Mouse (Mus musculus): ENCODE results near the gene Rexo1. TPM values are rescaled to one million over a fixed set of nuclear protein-coding genes. Genes with fewer than 3 reads are reported as not detected.

Rexo1 gene
- polyA plus RNA-seq, 1 experiment from 2014 or later, result 34.5 TPM

DNA sequence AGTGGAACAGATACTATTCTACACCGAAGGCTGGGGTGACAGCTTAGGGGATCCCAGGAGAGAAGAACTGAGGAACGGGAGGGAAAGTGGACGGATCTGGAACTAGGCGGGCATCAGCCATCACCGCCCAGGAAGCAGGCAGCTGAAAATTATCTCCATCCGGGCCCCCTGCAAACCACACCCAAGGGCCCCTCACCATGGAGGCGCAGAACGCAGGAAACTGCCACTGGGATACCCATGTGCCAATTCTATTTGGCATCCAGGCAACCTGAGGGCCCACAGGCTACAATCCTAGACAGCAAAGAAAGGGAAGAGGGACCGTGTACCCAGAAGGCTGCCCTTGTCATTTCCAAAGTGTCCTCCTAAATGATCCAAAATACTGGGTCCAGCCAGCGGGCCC is 9.1 kb upstream of the Rexo1 start:
- Histone ChIP-seq H3K27ac (ENCODE audit: low read depth) (peak overlapping the region; percentile 36; the same call in 1 of the 2 replicates), H3K4me3 (ENCODE audit: low read depth, low read length) (peak overlapping the region; percentile 18; the same call in 1 of the 2 replicates), H3K4me1 (ENCODE audit: insufficient read depth) (peaks cover 24% of the 10 kb centered on the region), H3K27me3 (ENCODE audit: insufficient read depth, low read length) (no peaks in the 10 kb centered on the region), H3K36me3 (ENCODE audit: insufficient read depth) (peaks cover 16% of the 10 kb centered on the region), H3K4me2 (peak overlapping the region; percentile 52), H3K9me3 (ENCODE audit: low read depth, low read length) (no peaks in the 10 kb centered on the region), H3K9ac (peak overlapping the region; percentile 46; the same call in 1 of the 2 replicates)
- DNase-seq, result no peak
- whole genome bisulfite sequencing, result 82% methylated on average over 10 of the region's 10 CpGs
- no peak for ATAC-seq (ENCODE audit: insufficient read depth)
- no peak for TF ChIP-seq CTCF (IDR thresholded peaks at IDR 0.05; ENCODE audit: low read depth)

DNA sequence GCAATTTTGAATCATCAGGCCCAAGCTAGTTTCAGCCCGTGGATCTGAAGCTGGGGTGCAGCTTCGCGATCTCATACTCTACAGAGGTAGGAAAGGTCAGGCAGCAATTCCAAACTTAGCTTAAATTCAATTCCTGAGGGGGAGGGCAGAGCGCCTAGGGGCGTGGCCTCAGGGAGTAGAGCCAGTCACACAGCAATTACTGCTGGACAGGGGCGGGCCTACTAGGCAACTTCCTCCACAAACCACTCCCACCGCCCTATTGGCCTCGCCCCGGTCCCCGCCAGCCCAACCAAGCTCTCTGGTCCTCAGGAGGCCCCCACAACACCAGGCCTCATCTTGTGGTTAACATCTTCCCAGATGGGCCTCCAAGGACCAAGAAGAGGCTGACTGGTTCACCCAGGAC is 8.3 kb upstream of the Rexo1 start:
- Histone ChIP-seq H3K4me2 (peak overlapping the region; percentile 52), H3K4me1 (ENCODE audit: insufficient read depth) (peaks cover 24% of the 10 kb centered on the region), H3K27me3 (ENCODE audit: insufficient read depth, low read length) (no peaks in the 10 kb centered on the region), H3K9me3 (ENCODE audit: low read depth, low read length) (no peaks in the 10 kb centered on the region), H3K36me3 (ENCODE audit: insufficient read depth) (peaks cover 16% of the 10 kb centered on the region), H3K9ac (no peak overlapping the region), H3K27ac (ENCODE audit: low read depth) (peak overlapping the region; percentile 45; the same call in 1 of the 2 replicates), H3K4me3 (ENCODE audit: low read depth, low read length) (peak overlapping the region; percentile 18; the same call in 1 of the 2 replicates)
- DNase-seq, result peak; percentile 59
- no peak for ATAC-seq (ENCODE audit: insufficient read depth)
- TF ChIP-seq CTCF (IDR thresholded peaks at IDR 0.05; ENCODE audit: low read depth), result no peak
- 35% methylated on average over 10 of the region's 10 CpGs for WGBS

DNA sequence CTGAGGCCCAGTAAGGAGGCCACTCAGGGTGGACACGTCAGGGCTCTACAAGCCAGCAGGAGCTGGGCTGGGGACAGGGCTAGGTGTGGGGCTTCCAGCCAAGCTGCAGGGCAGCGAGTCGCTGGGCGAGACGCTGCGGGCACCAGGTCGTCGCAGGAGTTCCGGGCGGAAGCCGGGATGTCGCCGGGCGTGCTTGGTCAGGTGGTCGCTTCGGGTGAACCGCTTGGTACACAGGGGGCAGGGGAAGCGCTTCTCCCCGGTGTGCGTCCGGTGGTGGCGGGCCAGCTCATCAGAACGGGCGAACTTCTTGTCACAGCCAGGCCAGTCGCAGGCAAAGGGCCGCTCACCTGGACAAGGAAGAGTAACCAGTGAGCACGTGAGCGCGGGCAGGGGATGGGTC is 7.5 kb upstream of the Rexo1 start:
- Histone ChIP-seq H3K9me3 (ENCODE audit: low read depth, low read length) (no peaks in the 10 kb centered on the region), H3K27me3 (ENCODE audit: insufficient read depth, low read length) (no peaks in the 10 kb centered on the region), H3K9ac (no peak overlapping the region), H3K36me3 (ENCODE audit: insufficient read depth) (peaks cover 16% of the 10 kb centered on the region), H3K4me2 (no peak overlapping the region), H3K27ac (ENCODE audit: low read depth) (no peak overlapping the region), H3K4me3 (ENCODE audit: low read depth, low read length) (no peak overlapping the region), H3K4me1 (ENCODE audit: insufficient read depth) (peaks cover 19% of the 10 kb centered on the region)
- 94% methylated on average over 29 of the region's 29 CpGs for WGBS
- DNase-seq, result no peak
- ATAC-seq (ENCODE audit: insufficient read depth), result no peak
- no peak for TF ChIP-seq CTCF (IDR thresholded peaks at IDR 0.05; ENCODE audit: low read depth)

DNA sequence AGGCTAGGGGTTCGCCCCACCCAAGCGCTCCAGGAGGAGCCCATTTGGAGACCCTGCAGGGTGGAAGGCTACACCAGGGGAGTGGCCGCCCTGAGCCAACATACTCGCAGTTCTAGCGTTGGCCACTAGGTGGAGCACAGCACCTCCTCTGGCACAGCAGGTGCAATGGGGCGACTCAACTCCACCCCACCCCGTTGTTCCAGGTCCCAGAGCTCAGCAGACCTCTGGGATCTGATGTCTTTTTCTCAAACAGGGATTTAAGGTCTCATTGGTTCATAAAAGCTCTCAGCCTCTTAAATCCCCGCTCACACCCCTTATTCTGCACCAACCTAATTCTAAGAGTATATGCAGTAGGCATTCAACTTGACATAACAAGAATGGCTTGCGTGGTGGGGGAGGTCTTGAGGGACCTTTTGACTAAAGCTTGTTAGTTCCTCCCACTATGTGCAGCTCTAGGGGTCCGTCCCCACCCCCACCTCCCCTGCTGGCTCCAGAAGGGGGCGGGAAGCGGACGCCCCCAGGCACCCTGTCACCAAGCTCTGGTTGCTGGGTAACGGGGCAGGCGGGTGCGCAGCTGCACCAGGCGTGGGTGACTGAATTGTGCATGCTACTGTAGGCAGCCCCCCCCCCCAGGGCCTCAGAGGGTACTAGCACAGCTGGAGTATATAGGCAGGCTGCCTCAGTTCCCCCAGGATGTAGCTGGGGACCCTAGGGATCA is 5.2 kb upstream of the Rexo1 start:
- H3K27me3 ChIP-seq (ENCODE audit: insufficient read depth, low read length), result no peaks in the 10 kb centered on the region
- H3K9ac ChIP-seq, result no peak overlapping the region
- peak; percentile 90 for DNase-seq
- no peaks in the 10 kb centered on the region for H3K9me3 ChIP-seq (ENCODE audit: low read depth, low read length)
- H3K36me3 ChIP-seq (ENCODE audit: insufficient read depth), result peaks cover 16% of the 10 kb centered on the region
- peak; percentile 19; the same call in 1 of the 2 replicates for ATAC-seq (ENCODE audit: insufficient read depth)
- peaks cover 22% of the 10 kb centered on the region for H3K4me1 ChIP-seq (ENCODE audit: insufficient read depth)
- TF ChIP-seq CTCF (IDR thresholded peaks at IDR 0.05; ENCODE audit: low read depth), result peak; percentile 96
- H3K4me3 ChIP-seq (ENCODE audit: low read depth, low read length), result no peak overlapping the region
- no peak overlapping the region for H3K27ac ChIP-seq (ENCODE audit: low read depth)
- H3K4me2 ChIP-seq, result no peak overlapping the region
- WGBS, result 25% methylated on average over 17 of the region's 17 CpGs

DNA sequence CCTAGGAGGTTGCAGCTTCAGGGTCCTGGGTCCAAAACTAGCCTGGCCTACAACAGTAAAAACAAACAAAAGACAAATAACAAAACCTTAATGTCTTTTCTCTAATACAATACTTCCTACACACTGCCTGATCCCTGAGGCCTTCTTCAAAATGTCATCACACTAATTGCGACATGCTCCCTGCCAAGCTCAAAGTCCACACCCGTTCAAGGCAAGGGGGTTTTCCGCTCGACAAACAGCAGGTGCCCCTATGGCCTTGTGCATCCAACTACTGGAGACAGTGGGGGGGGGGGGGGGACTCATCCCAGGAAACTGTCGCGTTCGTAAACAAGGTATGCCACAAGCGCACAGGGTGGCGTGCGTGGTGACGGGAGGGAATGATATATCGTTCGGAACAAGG is 739 bp downstream of the Rexo1 start:
- Histone ChIP-seq H3K4me1 (ENCODE audit: insufficient read depth) (peaks cover 10% of the 10 kb centered on the region), H3K27ac (ENCODE audit: low read depth) (peak overlapping the region; percentile 94; the same call in 1 of the 2 replicates), H3K4me3 (ENCODE audit: low read depth, low read length) (peak overlapping the region; percentile 99), H3K4me2 (peak overlapping the region; percentile 96), H3K36me3 (ENCODE audit: insufficient read depth) (peaks cover 2% of the 10 kb centered on the region; the same call in 1 of the 2 replicates), H3K9me3 (ENCODE audit: low read depth, low read length) (no peaks in the 10 kb centered on the region), H3K27me3 (ENCODE audit: insufficient read depth, low read length) (no peaks in the 10 kb centered on the region), H3K9ac (peak overlapping the region; percentile 97)
- DNase-seq (no peak), ATAC-seq (ENCODE audit: insufficient read depth) (no peak)
- TF ChIP-seq CTCF (IDR thresholded peaks at IDR 0.05; ENCODE audit: low read depth), result no peak
- 0% methylated on average over 13 of the region's 13 CpGs for WGBS

DNA sequence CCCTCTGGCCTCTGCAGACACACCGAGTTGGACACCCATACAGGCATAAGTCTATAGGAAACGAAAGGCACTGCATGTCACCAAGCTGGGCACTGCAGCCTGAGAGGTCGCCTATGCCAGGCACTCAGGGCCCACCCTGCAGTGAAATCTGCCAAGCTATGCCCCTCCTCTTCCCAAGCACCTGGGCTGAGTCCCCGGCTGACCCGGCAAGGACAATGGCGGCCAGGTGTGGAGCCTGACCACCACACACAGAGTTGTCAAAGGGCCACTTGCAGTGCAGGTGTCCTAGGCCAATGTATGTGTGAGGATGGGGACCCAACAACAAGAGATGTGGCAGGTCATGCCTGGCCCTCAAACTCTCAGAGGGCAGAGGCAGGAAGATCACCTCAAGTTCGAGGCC is 1.9 kb downstream of the Rexo1 start:
- ATAC-seq (ENCODE audit: insufficient read depth) (no peak), DNase-seq (no peak)
- no peak for TF ChIP-seq CTCF (IDR thresholded peaks at IDR 0.05; ENCODE audit: low read depth)
- no peaks in the 10 kb centered on the region for H3K9me3 ChIP-seq (ENCODE audit: low read depth, low read length)
- peak overlapping the region; percentile 99; the same call in 1 of the 2 replicates for H3K4me3 ChIP-seq (ENCODE audit: low read depth, low read length)
- 88% methylated on average over 7 of the region's 7 CpGs for WGBS
- H3K9ac ChIP-seq, result no peak overlapping the region
- H3K4me1 ChIP-seq (ENCODE audit: insufficient read depth), result peaks cover 10% of the 10 kb centered on the region
- 0 out of 2 replicates have a peak, but pooled peaks cover 2% of the 10 kb centered on the region for H3K36me3 ChIP-seq (ENCODE audit: insufficient read depth)
- H3K4me2 ChIP-seq, result no peak overlapping the region
- H3K27me3 ChIP-seq (ENCODE audit: insufficient read depth, low read length), result no peaks in the 10 kb centered on the region
- no peak overlapping the region for H3K27ac ChIP-seq (ENCODE audit: low read depth)

DNA sequence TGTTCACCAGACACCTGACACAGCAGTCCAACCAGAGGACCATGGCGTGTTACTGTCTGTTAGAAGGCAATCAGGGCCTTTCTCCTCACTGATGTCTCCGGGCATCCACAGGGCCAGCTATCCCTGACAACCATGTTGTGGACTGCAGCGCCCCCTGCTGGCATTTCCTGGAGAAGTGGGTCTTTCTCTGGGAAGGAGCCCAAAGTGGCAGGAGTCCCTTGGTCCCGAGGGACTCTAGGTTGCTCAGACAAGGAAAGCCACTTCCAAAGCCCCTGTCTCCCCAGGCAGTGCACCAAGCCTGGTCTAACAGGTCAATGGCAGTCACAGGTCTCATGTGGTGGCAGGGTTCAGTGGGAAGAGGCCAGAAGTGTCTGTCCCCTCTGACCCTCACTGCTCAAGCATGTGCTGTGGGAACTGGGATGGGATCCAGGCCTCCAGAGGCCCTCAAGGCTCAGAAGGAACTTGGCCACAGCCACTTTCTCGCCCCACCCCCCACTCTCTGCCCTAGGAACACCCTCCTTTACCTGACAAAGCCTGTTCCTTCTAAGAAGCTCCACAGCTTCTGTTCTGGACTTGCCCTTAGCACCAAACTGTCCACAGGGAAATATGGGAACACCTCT is 3.9 kb downstream of the Rexo1 start:
- Histone ChIP-seq H3K36me3 (ENCODE audit: insufficient read depth) (0 out of 2 replicates have a peak, but pooled peaks cover 2% of the 10 kb centered on the region), H3K27me3 (ENCODE audit: insufficient read depth, low read length) (no peaks in the 10 kb centered on the region), H3K4me2 (no peak overlapping the region), H3K4me3 (ENCODE audit: low read depth, low read length) (no peak overlapping the region), H3K9ac (no peak overlapping the region), H3K9me3 (ENCODE audit: low read depth, low read length) (no peaks in the 10 kb centered on the region), H3K4me1 (ENCODE audit: insufficient read depth) (peaks cover 9% of the 10 kb centered on the region), H3K27ac (ENCODE audit: low read depth) (no peak overlapping the region)
- ATAC-seq (ENCODE audit: insufficient read depth) (no peak), DNase-seq (peak; percentile 80)
- WGBS, result 28% methylated on average over 5 of the region's 5 CpGs
- peak; percentile 79 for TF ChIP-seq CTCF (IDR thresholded peaks at IDR 0.05; ENCODE audit: low read depth)

Measured in lung, embryonic 14.5 days (tissue).